Mouse (Mus musculus) hindbrain, postnatal 0 days (tissue): ENCODE results near the gene Lyl1. TPM values are rescaled to one million over a fixed set of nuclear protein-coding genes. Genes with fewer than 3 reads are reported as not detected.

ENCODE experiments used
- ATAC-seq: fragments of 200-750 bp; cut with Nextera tagmentation; 2 replicates; pipeline ENCODE4 v1.8.0; 2017; ENCODE audit warnings: mild to moderate bottlenecking, moderate TSS enrichment, moderate library complexity
- DNase-seq: peaks from one replicate; pipeline ENCODE4 v3.0.0-alpha.2; 2015; ENCODE audit warnings: low spot score
- H3K27ac ChIP-seq: fragments of 300-500 bp; sonication (generic); 2 replicates; pipeline ENCODE4 v1.5.1; 2014; ENCODE audit warnings: mild to moderate bottlenecking
- H3K27me3 ChIP-seq: fragments of 300-500 bp; sonication (generic); 2 replicates; pipeline ENCODE4 v1.6.1; 2014; ENCODE audit warnings: low read length, mixed read lengths; ENCODE audit not compliant: insufficient read depth
- H3K36me3 ChIP-seq: fragments of 300-500 bp; sonication (generic); 2 replicates; pipeline ENCODE4 v1.6.1; 2014; ENCODE audit warnings: low read length, mixed read lengths; ENCODE audit not compliant: insufficient read depth
- H3K4me1 ChIP-seq: fragments of 300-500 bp; sonication (generic); 2 replicates; pipeline ENCODE4 v1.6.1; 2014; ENCODE audit warnings: antibody characterized with exemption, low read length, mixed read lengths; ENCODE audit not compliant: insufficient read depth
- H3K4me2 ChIP-seq: fragments of 300-500 bp; sonication (generic); 2 replicates; pipeline ENCODE4 v1.6.1; 2014; ENCODE audit warnings: low read depth, mild to moderate bottlenecking, low read length, moderate library complexity, mixed read lengths
- H3K4me3 ChIP-seq: fragments of 300-500 bp; sonication (generic); 2 replicates; pipeline ENCODE4 v1.5.1; 2014; ENCODE audit warnings: low read length
- H3K9ac ChIP-seq: fragments of 300-500 bp; sonication (generic); replicated peaks from 2 replicates; pipeline ENCODE4 v1.6.1; 2014; ENCODE audit warnings: mild to moderate bottlenecking, low read length, moderate library complexity, mixed read lengths
- H3K9me3 ChIP-seq: fragments of 300-500 bp; sonication (generic); 2 replicates; pipeline ENCODE4 v1.6.1; 2016; ENCODE audit warnings: low read length, mixed read lengths
- CTCF ChIP-seq: IDR thresholded peaks from 2 replicates; pipeline ENCODE4 v1.5.1; 2016; ENCODE audit warnings: antibody characterized with exemption, control low read depth, low read depth
- WGBS: fragments of 180-500 bp; shearing (Covaris S2); extraction: QIAGEN DNeasy Blood & Tissue Kit; methylation state at CpG from one replicate; pipeline ENCODE4 v1.1.7; 2014; 5-methylcytosine and 5-hydroxymethylcytosine counted together
- polyA plus RNA-seq: library from polyadenylated mRNA; unstranded; fragments of >200 nt; fragmentation: Nextera tagmentation; extraction: Ambion mirVana; gene quantifications from 2 replicates; pipeline ENCODE4 v1.2.1, GENCODE M21; 2015
- total RNA-seq: library from RNA; depleted of rRNA; stranded (reverse); fragments of >200 nt; gene quantifications from 2 replicates; pipeline ENCODE4 v1.2.3, GENCODE M21; 2014

Gene Lyl1
- total and polyA plus RNA-seq, 2 experiments from 2014 or later, result 1.7 to 2.0 TPM

DNA sequence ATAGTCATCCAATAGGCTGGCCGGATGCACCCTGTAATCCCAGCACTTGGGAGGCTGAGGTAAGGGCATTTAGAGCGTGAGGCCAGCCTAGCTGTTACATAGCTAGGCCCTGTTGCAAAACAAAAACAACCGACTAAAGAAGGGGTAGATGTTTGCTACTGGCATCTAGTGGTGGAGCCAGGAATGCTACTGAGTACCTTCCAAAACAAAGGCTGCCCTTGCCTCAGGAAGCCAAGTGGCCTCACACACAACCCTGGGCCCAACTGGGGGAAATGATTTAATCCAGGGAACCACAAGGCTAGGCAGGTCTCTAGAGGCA is 24.6 kb downstream of the Lyl1 start:
- WGBS, result 21% methylated on average over 3 of the region's 3 CpGs
- H3K4me3 ChIP-seq, result no peak overlapping the region
- TF ChIP-seq CTCF, result peak; percentile 64
- H3K9ac ChIP-seq, result no peak overlapping the region
- H3K4me2 ChIP-seq, result no peak overlapping the region
- no peaks in the 10 kb centered on the region for H3K9me3 ChIP-seq
- H3K27ac ChIP-seq, result peak overlapping the region; percentile 7; the same call in 1 of the 2 replicates
- H3K27me3 ChIP-seq, result no peaks in the 10 kb centered on the region
- peak; percentile 52 for DNase-seq
- ATAC-seq, result no peak
- H3K36me3 ChIP-seq, result peaks cover 9% of the 10 kb centered on the region; the same call in 1 of the 2 replicates
- peaks cover 45% of the 10 kb centered on the region for H3K4me1 ChIP-seq

DNA sequence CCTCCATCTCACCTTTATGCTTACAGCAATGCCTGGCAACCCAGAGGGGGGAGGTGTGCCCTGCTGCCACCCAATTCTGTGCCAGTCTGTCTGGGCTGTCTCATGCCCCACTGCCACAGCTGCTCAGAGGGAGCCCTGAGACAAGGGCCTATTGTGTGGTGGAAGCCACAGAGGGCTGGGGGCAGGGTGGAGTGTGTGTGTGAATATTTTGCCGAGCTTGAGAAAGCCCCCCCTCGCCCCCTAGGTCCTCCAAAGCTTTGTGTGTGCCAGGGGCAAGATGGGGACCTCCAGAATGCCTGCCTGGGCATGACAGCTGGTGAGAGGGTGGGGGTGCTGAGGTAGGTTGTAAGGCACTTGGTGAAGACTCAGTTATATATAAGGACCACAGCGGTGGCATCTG is 27.2 kb downstream of the Lyl1 start:
- peaks cover 64% of the 10 kb centered on the region for H3K4me1 ChIP-seq
- H3K4me2 ChIP-seq, result no peak overlapping the region
- ATAC-seq (peak; percentile 77), DNase-seq (peak; percentile 74)
- WGBS, result 33% methylated on average over 3 of the region's 3 CpGs
- TF ChIP-seq CTCF, result no peak
- no peak overlapping the region for H3K9ac ChIP-seq
- no peak overlapping the region for H3K4me3 ChIP-seq
- no peaks in the 10 kb centered on the region for H3K27me3 ChIP-seq
- no peaks in the 10 kb centered on the region; the same call in 1 of the 2 replicates for H3K36me3 ChIP-seq
- peak overlapping the region; percentile 82 for H3K27ac ChIP-seq
- no peaks in the 10 kb centered on the region for H3K9me3 ChIP-seq

DNA sequence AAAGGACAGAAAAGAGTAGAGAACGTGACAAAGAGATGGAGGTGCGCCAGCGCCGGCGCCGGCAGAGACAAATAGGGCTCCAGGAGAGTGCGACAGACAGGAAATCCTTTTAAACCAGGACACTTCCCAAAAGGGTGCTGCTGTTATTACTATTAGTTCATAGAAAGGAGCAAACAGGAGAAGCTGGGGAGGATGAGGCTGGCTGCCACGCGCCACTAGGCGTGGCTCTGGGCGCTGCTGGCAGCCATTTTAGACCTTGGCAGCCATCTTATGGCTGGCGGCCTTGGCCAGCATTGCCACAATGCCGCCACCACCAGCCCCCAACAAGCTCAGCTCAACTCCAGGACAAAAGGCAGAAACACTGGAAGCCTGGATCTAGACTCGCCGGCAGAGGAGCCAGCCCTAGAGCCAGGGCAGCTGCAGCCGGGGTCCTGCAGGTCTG is 28.7 kb downstream of the Lyl1 start:
- Histone ChIP-seq H3K4me3 (no peak overlapping the region), H3K4me2 (no peak overlapping the region), H3K27ac (peak overlapping the region; percentile 82), H3K27me3 (no peaks in the 10 kb centered on the region), H3K9ac (peak overlapping the region; percentile 34; the same call in 1 of the 2 replicates), H3K36me3 (no peaks in the 10 kb centered on the region; the same call in 1 of the 2 replicates), H3K9me3 (no peaks in the 10 kb centered on the region), H3K4me1 (peaks cover 56% of the 10 kb centered on the region)
- 67% methylated on average over 16 of the region's 16 CpGs for WGBS
- ATAC-seq (peak; percentile 11; the same call in 1 of the 2 replicates), DNase-seq (peak; percentile 67)
- no peak for TF ChIP-seq CTCF

DNA sequence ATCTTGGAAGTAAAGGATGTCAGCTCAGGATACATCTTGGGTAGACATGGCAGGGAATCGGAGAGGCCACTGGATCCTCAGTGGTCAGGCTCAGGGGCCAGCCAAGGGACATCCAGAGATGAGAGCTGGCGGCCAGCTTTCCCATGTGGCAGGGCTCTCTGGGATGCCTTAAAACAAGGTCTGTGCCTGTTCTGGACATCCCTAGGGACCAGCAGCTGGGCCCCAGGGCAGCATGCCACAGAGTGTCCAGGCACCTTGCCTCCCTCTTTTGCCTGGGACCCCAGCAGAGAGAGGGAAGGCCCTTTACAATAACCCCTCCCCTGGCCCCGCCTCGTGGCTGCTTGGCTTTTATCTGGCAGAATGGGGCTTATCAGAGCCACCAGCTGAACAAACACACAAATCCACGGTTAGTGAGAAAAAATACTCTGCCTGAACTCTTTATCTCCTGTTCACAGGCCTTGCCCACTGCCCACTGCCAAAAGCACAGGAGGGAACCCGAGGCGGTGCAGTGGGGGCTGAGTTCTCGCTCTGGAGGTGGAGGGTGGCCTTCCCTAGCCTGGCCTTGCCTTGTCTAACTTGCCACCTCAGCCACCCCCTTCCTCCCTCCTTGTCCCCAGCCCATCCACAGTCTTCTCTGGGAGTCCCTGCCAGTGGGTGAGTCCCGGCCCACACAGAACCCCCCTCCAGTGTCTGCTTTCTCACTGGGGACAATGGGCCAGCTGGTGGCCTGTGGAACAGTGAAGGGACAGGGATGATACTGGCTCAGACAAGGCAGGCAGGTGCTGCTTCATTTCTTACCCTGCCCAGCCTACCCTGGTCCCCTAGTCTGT is 29.5 kb downstream of the Lyl1 start:
- no peak overlapping the region for H3K4me2 ChIP-seq

DNA sequence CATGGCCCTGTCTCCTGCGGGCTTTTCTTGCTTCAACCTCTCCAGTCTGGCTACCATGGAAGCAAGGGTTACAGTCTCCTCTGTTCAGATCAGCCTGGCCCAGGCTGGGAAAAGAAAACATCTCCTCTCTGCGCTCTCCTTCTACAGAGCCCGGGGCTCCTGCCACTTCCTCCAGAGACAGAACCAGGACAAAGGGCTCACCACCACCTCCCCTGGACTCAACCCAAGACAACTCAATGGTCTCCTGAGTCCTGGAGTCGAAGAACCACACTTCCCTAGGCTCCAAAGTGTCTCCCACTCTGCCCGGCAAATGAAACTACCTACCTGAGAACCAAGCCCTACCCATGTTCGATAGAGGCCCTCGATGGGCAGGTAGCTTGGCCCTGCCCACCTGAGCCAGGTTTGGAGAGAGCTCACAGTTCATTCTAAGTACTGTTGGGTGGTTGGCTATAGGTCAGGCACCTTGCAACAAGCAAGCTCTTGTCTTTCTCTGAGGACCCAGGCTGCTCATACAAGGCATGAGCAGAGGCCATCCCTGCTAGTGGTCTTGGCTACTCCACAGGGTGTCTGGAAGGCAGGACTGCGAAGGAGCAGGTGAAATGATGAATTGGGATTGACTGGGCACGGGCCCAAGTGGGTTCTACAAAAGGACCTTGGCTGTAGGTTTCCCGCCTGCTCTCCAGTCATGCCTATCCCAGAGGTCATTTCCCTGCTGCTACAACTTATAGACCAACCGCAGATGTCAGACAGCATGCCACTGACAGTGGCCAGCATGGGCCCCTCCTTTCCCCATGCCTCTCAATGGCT is 30.3 kb downstream of the Lyl1 start:
- 37% methylated on average over 11 of the region's 11 CpGs for WGBS
- no peak overlapping the region for H3K4me3 ChIP-seq

More for the DNA sequence above, 29.5 kb downstream of the Lyl1 start:
- Histone ChIP-seq H3K9me3 (no peaks in the 10 kb centered on the region), H3K27ac (peak overlapping the region; percentile 82), H3K4me3 (no peak overlapping the region), H3K9ac (peak overlapping the region; percentile 34), H3K4me1 (peaks cover 59% of the 10 kb centered on the region), H3K36me3 (no peaks in the 10 kb centered on the region; the same call in 1 of the 2 replicates), H3K27me3 (no peaks in the 10 kb centered on the region)
- WGBS, result 34% methylated on average over 9 of the region's 9 CpGs
- ATAC-seq (no peak; the same call in 1 of the 2 replicates), DNase-seq (no peak)
- no peak for TF ChIP-seq CTCF

DNA sequence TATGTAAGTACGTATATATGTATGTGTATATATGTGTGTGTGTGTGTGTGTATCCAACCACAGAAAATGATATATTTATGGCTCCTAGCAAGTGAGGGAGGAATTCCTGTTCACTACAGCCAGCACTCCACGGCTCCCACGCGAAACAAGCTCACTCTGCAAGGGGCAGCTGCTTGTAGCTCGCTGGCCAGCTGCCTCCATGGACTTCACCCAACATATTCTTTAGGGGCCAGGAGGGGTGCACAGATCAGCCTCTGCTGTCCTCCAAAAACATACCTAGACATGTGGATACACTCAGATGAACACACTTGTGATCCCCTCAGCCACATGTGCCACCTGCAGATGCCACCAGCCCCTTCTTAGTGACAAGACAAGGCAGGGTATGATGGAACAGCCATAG is 31.3 kb downstream of the Lyl1 start:
- Histone ChIP-seq H3K4me3 (no peak overlapping the region), H3K9ac (no peak overlapping the region), H3K4me2 (no peak overlapping the region), H3K27me3 (no peaks in the 10 kb centered on the region), H3K36me3 (no peaks in the 10 kb centered on the region; the same call in 1 of the 2 replicates), H3K4me1 (peaks cover 60% of the 10 kb centered on the region), H3K9me3 (no peaks in the 10 kb centered on the region), H3K27ac (peak overlapping the region; percentile 82)
- TF ChIP-seq CTCF, result no peak
- 48% methylated on average over 5 of the region's 5 CpGs for WGBS
- ATAC-seq, result no peak
- no peak for DNase-seq

More for the DNA sequence above, 30.3 kb downstream of the Lyl1 start:
- Histone ChIP-seq H3K9ac (0 out of 2 replicates have a peak overlapping the region, but pooled peaks have one; percentile 34), H3K4me1 (peaks cover 59% of the 10 kb centered on the region), H3K27me3 (no peaks in the 10 kb centered on the region), H3K9me3 (no peaks in the 10 kb centered on the region), H3K4me2 (no peak overlapping the region), H3K27ac (peak overlapping the region; percentile 82), H3K36me3 (no peaks in the 10 kb centered on the region; the same call in 1 of the 2 replicates)
- ATAC-seq (no peak), DNase-seq (peak; percentile 51)
- TF ChIP-seq CTCF, result no peak
